ENCODE assay signal across 17 mouse cellular contexts in the genomic region with DNA sequence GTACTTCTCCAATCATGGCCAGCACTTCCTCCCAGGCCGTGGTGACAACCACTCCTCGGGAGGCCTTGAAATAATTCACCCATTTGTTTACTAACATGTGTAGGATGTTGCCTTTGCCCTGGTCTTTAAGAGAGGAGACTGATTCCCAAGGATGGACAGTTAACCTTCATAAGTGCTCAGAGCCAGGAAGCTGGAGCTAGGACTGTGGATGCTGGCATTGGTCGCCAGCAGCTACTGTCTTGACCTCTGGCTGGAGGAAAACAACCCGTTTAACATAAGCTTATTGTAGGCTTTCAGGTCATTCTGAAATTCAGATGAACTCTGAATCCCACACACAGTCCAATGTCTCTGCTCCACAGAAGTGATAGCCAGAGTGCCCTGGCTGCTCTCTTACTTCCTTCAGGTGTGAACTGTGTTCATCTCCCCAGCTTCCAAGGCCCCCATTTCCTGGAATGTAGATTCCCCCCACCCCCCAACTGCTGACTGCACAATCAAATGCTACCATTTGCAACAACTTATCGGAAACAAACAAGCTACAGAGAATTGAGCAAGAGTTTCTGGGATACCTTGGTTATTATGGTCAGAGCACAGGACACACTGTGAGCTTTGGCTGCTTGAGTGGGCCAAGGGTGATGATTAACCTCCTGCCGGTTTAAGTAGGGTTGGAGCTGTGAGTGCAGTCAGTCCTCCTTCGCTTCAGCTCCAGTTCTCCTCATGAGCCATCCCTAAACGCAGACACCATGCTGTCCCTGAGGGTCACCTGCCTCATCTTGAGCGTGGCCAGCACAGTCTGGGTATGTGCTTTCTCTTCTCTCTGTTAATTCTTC. TPM values are rescaled to one million over a fixed set of nuclear protein-coding genes. Genes with fewer than 3 reads are reported as not detected.
DNase-seq lines count a peak whose midpoint lies in the region; ATAC-seq lines count a peak whose summit lies in the region.
"Had no signal": no experiment of that assay in that cellular context is flagged by ENCODE, and none has a peak within 500 bp of the region (broad histone marks: within the 10 kb centered on the region; RNA-seq: fewer than 3 reads in every experiment).

A gene (plus strand): TSS at position 602 of the 827 bp plus-strand sequence.

- H3K9me3 ChIP-seq in intestine, embryonic 16.5 days (ENCODE audit: control insufficient read depth, low read length): no peaks in the 10 kb centered on the region
- H3K9me3 ChIP-seq in liver, embryonic 15.5 days (replicated peaks): no peaks in the 10 kb centered on the region
- H3K9me3 ChIP-seq in hindbrain, embryonic 10.5 days: no peaks in the 10 kb centered on the region
- H3K9me3 ChIP-seq: embryonic facial prominence, embryonic 12.5 days; forebrain, embryonic 12.5 days had no signal

- H3K4me2 ChIP-seq in intestine, embryonic 16.5 days (ENCODE audit: low read depth, low read length): no peak within 1 kb of the TSS
- H3K4me2 ChIP-seq in liver, embryonic 15.5 days: no peak within 1 kb of the TSS
- H3K4me2 ChIP-seq: embryonic facial prominence, embryonic 12.5 days; forebrain, embryonic 12.5 days had no signal

- peak; percentile 79 for ATAC-seq in intestine, embryonic 16.5 days
- peak; percentile 84 for ATAC-seq in liver, embryonic 15.5 days (ENCODE audit: insufficient read depth)
- no peak for ATAC-seq in cerebellum, adult (ENCODE audit: insufficient number of reproducible peaks, low FRiP score, low TSS enrichment)
- ATAC-seq: lung, postnatal 0 days had no signal

- no peaks in the 10 kb centered on the region for H3K27me3 ChIP-seq in intestine, embryonic 16.5 days (replicated peaks; ENCODE audit: control insufficient read depth, insufficient read depth, low read length)
- no peaks in the 10 kb centered on the region for H3K27me3 ChIP-seq in liver, embryonic 15.5 days
- H3K27me3 ChIP-seq in hindbrain, embryonic 10.5 days (ENCODE audit: insufficient read depth, poor library complexity, severe bottlenecking): no peaks in the 10 kb centered on the region
- H3K27me3 ChIP-seq: embryonic facial prominence, embryonic 12.5 days; forebrain, embryonic 12.5 days had no signal

- no peak within 1 kb of the TSS; the same call in 1 of the 2 replicates for H3K27ac ChIP-seq in intestine, embryonic 16.5 days (ENCODE audit: low read length)
- H3K27ac ChIP-seq in liver, embryonic 15.5 days (replicated peaks): peak within 1 kb of the TSS; percentile 56
- no peak within 1 kb of the TSS for H3K27ac ChIP-seq in hindbrain, embryonic 10.5 days
- H3K27ac ChIP-seq: embryonic facial prominence, embryonic 12.5 days; forebrain, embryonic 12.5 days; heart, adult 2 months had no signal

- no peak within 1 kb of the TSS for H3K9ac ChIP-seq in intestine, embryonic 16.5 days (ENCODE audit: low read depth, low read length)
- no peak within 1 kb of the TSS for H3K9ac ChIP-seq in liver, embryonic 15.5 days
- H3K9ac ChIP-seq: embryonic facial prominence, embryonic 12.5 days; forebrain, embryonic 12.5 days had no signal

- H3K4me3 ChIP-seq in intestine, embryonic 16.5 days (ENCODE audit: low read length): no peak within 1 kb of the TSS
- H3K4me3 ChIP-seq in liver, embryonic 15.5 days (replicated peaks): peak within 1 kb of the TSS; percentile 42
- no peak within 1 kb of the TSS for H3K4me3 ChIP-seq in hindbrain, embryonic 10.5 days
- H3K4me3 ChIP-seq: embryonic facial prominence, embryonic 12.5 days; forebrain, embryonic 12.5 days; heart, adult 2 months had no signal

- H3K4me1 ChIP-seq in intestine, embryonic 16.5 days (ENCODE audit: control insufficient read depth, insufficient read depth, low read length): no peaks in the 10 kb centered on the region
- 0 out of 2 replicates have a peak, but pooled peaks cover 3% of the 10 kb centered on the region for H3K4me1 ChIP-seq in liver, embryonic 15.5 days (replicated peaks)
- H3K4me1 ChIP-seq in hindbrain, embryonic 10.5 days (replicated peaks): no peaks in the 10 kb centered on the region
- H3K4me1 ChIP-seq: embryonic facial prominence, embryonic 12.5 days; forebrain, embryonic 12.5 days had no signal

- DNase-seq in adrenal gland, postnatal 14 days: no peak
- DNase-seq in adrenal gland, adult 8-10 months: no peak
- DNase-seq in kidney, postnatal 14 days: peak; percentile 64
- no peak for DNase-seq in embryo, embryonic 11 days
- DNase-seq in hindbrain, embryonic 10.5 days (ENCODE audit: low spot score): no peak
- DNase-seq: cerebellum, postnatal 14 days; heart, adult 2 months; heart, postnatal 14 days had no signal

- WGBS in intestine, embryonic 16.5 days: 67% methylated on average over 9 of the region's 9 CpGs
- WGBS in liver, embryonic 15.5 days (ENCODE audit: insufficient replicate concordance): 55% methylated on average over 9 of the region's 9 CpGs
- WGBS in hindbrain, embryonic 10.5 days: 80% methylated on average over 9 of the region's 9 CpGs

- H3K36me3 ChIP-seq in intestine, embryonic 16.5 days (ENCODE audit: control insufficient read depth, insufficient read depth, low read length): no peaks in the 10 kb centered on the region
- no peaks in the 10 kb centered on the region for H3K36me3 ChIP-seq in liver, embryonic 15.5 days (replicated peaks)
- H3K36me3 ChIP-seq in hindbrain, embryonic 10.5 days: no peaks in the 10 kb centered on the region
- H3K36me3 ChIP-seq: embryonic facial prominence, embryonic 12.5 days; forebrain, embryonic 12.5 days had no signal

RNA-seq across cellular contexts. Expression of the gene that starts here (rescaled TPM):
- total RNA-seq in adrenal gland, postnatal 14 days (2021): 24.5 and 518 TPM in 2 replicates
- 1 to 10 TPM in 1 of 4 experiments, under 1 TPM in 1, not detected in 2; 0.93 to 1.6 TPM for total RNA-seq in adrenal gland, adult 8-10 months (2022)
- 11.6 and 19.2 TPM in 2 replicates for polyA plus RNA-seq in intestine, embryonic 16.5 days (2015; fragmentation: Nextera tagmentation; extraction: Ambion mirVana)
- polyA plus RNA-seq in liver, embryonic 15.5 days (2015; fragmentation: Nextera tagmentation; extraction: Ambion mirVana): 921 and 1,132 TPM in 2 replicates
- polyA plus RNA-seq in hindbrain, embryonic 10.5 days (2016; fragmentation: Nextera tagmentation; extraction: Ambion mirVana): not detected in 2 replicates
- total RNA-seq: heart, adult 2 months; heart, postnatal 14 days; megakaryocyte-erythroid progenitor cell, adult 5-6 weeks; neutrophil, adult 5-6 weeks had no signal
- polyA plus RNA-seq: forebrain, embryonic 12.5 days; heart, adult 2 months; limb, embryonic 11.5 days had no signal

Comparison
In these comparisons a context has a peak if more than half of its experiments do, and no peak if none do; other contexts are left out.
1. RNA of the gene that starts here (polyA plus RNA-seq): 921 to 1,132 TPM in liver, embryonic 15.5 days; 11.6 to 19.2 TPM in intestine, embryonic 16.5 days and not detected in hindbrain, embryonic 10.5 days; every median in the first group is over 10 times any median in the second.